Mouse (Mus musculus) gastrocnemius, postnatal 36 days (tissue): ENCODE data around the gene Prkag1. TPM values are rescaled to one million over a fixed set of nuclear protein-coding genes. Genes with fewer than 3 reads are reported as not detected.

ENCODE experiments used
- DNase-seq, 2 experiments: peaks; one replicate each; pipeline ENCODE4 v3.0.0; 2022
- intact Hi-C: fragments of 180-260 bp; cut with DNase I; formaldehyde crosslinking; loops from one replicate; pipeline ENCODE4 v1.15.1; 2025
- total RNA-seq, 2 experiments: library from RNA; stranded (reverse); gene quantifications; 2 replicates each; pipeline ENCODE4 v1.2.3; 2021

The Prkag1 gene
- total RNA-seq, 2 experiments from 2014 or later, result 39.3 to 50.3 TPM

DNA sequence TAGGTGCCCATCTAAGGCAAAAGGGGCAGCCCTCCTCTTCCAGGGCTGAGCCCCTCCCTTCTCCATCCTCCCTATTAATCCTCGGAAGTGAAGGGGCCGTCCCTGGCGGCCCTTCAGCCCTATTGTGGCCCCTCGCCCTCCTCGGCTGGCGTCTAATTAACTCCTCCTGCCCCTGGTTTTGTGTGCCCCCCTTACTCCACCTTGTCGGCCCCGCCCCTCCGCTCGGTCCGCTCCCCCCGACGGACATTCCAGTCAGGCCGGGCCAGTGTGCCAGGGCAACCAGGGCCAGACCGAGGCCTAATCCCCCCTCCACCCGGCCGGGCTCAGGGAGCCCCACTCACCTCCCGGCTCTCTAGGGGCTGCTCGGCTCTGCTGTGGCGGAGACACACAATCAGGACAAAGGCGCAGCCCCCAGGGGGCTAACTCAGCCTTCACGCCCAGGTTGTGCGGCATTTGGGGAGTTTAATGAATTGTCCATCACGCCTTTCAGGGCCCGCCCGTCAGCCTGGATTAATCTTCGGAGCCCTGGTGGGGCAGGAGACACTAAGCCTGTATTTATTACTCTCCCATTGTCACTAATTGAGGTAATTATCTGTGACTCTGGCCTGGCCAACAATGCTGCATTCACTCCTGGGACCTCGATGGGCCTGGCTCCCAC lies 33.4 kb downstream of the Prkag1 start:
- no peak for DNase-seq
- intact Hi-C loops, result no loop called here

DNA sequence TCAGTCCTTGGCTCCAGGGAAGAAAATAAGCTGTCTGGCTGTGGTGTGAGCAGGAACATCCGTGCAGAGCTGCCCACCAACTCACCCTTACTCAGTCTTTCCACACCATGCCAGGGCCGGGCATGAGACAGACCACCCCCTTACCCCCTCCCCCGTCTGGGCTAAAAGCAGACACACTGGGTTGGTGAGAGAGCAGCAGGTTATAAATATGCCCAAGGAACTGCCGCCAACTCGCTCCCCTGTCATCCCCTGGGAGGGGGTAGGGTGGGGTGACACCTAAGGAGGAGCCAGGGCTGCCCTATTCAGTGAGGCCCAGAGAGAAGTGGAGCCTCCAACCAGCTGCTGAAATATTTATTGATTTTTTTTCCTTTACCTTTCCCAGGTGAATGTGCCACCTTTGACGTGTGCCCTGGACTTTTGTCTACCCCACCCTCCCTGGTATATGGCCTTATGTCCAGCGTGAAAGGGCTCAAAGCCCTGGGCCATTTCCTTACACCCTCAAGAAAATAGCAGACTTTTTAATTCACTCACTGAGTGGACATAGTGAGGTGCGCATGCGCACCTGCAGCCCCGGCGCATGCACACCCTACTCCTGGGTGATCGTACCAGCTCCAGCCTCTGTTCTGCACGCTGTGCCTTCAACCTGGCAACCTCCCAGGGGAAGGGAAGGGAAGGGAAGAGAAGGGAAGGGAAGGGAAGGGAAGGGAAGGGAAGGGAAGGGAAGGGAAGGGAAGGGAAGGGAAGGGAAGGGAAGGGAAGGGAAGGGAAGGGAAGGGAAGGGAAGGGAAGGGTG lies 34.3 kb downstream of the Prkag1 start:
- DNase-seq, result no peak
- intact Hi-C loops, result no loop called here

DNA sequence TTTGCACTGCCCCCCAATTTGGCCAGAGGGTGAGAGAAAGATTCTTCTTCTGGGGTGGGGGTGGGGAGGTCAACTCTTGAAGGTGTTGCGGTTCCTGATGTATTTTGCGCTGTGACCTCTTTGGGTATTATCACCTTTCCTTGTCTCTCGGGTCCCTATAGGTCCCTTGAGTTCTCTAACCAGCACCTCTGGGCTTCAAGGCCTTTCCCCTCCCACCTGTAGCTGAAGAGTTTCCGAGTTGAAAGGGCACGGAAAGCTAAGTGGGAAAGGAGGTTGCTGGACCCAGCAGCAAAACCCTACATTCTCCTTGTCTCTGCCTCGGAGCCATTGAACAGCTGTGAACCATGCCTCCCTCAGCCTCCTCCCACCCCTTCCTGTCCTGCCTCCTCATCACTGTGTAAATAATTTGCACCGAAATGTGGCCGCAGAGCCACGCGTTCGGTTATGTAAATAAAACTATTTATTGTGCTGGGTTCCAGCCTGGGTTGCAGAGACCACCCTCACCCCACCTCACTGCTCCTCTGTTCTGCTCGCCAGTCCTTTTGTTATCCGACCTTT lies 38.1 kb downstream of the Prkag1 start:
- no peak for DNase-seq
- intact Hi-C loops, result no loop called here

DNA sequence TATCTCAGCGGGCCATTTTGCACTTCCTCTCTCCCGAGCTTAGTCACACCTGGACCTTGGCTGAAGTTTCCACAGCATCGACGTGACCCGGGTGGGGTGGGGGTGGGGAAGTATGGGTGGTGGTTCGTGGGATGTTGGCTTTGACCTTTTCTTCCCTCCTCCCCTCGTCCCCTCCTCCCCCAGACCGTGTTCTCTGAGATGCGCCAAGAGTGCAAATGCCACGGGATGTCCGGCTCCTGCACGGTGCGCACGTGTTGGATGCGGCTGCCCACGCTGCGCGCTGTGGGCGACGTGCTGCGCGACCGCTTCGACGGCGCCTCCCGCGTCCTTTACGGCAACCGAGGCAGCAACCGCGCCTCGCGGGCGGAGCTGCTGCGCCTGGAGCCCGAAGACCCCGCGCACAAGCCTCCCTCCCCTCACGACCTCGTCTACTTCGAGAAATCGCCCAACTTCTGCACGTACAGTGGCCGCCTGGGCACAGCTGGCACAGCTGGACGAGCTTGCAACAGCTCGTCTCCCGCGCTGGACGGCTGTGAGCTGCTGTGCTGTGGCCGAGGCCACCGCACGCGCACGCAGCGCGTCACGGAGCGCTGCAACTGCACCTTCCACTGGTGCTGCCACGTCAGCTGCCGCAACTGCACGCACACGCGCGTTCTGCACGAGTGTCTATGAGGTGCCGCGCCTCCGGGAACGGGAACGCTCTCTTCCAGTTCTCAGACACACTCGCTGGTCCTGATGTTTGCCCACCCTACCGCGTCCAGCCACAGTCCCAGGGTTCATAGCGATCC lies 38.9 kb downstream of the Prkag1 start:
- no peak for DNase-seq
- intact Hi-C loops, result no loop called here

DNA sequence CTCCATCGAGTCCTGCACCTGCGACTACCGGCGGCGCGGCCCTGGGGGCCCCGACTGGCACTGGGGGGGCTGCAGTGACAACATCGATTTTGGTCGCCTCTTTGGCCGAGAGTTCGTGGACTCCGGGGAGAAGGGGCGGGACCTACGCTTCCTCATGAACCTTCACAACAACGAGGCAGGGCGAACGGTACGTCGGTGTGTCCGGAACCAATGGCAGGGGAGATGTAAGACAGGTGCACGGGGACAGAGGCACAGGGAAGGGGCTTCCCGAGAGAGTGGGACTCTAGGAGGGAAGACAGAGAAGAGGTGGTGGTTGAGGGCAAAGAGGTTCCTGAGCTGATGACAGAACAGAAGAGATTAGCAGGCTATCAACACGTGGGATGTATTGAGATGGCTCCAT lies 39.5 kb downstream of the Prkag1 start:
- intact Hi-C loops, result no loop called here
- DNase-seq, result no peak

DNA sequence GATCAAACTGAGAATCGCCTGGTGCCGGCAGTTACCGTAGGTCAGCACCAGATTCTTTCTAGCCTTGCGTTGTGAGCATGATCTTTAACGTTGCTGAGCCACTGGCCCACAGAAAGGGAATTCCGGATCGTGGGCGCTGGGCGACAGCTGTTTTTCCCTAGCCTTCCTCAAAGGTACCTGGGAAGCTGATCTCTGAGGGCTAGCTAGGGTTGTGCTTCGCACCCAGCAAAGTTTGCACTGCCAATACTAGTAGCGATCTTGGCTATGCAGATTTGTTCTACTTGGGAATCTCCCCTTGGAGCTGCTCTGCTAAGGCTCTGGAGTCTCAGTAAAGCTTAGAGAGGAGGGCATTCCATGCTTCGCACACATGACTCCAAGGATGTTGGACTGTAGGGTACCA lies 40.1 kb downstream of the Prkag1 start:
- no peak for DNase-seq
- intact Hi-C loops, result no loop called here

DNA sequence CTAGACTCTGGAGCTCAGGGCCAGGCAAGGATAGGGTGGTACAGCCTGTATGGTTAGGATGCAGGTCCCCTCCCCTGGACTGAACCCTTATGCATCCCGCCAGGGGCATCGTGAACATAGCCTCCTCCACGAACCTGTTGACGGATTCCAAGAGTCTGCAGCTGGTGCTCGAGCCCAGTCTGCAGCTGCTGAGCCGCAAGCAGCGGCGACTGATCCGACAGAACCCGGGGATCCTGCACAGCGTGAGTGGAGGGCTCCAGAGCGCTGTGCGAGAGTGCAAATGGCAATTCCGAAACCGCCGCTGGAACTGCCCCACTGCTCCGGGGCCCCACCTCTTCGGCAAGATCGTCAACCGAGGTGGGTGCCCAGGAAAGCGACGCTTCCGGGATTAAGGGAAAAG lies 40.6 kb downstream of the Prkag1 start:
- no peak for DNase-seq
- intact Hi-C loops, result no loop called here

DNA sequence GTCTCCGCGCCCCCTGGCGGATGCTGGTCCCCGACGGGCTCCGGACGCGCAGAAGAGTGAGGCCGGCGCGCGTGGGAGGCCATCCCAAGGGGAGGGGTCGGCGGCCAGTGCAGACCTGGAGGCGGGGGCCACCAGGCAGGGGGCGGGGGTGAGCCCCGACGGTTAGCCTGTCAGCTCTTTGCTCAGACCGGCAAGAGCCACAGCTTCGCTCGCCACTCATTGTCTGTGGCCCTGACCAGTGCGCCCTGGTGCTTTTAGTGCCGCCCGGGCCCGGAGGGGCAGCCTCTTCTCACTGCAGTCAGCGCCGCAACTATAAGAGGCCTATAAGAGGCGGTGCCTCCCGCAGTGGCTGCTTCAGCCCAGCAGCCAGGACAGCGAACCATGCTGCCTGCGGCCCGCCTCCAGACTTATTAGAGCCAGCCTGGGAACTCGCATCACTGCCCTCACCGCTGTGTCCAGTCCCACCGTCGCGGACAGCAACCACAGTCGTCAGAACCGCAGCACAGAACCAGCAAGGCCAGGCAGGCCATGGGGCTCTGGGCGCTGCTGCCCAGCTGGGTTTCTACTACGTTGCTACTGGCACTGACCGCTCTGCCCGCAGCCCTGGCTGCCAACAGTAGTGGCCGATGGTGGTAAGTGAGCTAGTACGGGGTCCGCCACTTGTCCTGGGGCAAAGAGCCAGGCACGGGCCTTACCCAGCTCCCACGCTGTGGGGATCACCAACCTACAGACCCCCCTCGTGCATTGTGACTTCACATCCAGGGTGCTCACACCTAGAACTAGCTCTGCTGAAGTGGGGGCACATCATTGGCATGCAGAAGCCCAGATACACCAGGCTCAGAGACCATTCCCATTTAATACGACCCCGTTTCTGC lies 41.4 kb downstream of the Prkag1 start, which contains the start of gene Wnt1:
Gene Wnt1 (plus strand): TSS at position 197 of the 875 bp plus-strand sequence.
- DNase-seq, result peak in 1 of 2 experiments; percentile 43
- intact Hi-C loops, result no loop called here

DNA sequence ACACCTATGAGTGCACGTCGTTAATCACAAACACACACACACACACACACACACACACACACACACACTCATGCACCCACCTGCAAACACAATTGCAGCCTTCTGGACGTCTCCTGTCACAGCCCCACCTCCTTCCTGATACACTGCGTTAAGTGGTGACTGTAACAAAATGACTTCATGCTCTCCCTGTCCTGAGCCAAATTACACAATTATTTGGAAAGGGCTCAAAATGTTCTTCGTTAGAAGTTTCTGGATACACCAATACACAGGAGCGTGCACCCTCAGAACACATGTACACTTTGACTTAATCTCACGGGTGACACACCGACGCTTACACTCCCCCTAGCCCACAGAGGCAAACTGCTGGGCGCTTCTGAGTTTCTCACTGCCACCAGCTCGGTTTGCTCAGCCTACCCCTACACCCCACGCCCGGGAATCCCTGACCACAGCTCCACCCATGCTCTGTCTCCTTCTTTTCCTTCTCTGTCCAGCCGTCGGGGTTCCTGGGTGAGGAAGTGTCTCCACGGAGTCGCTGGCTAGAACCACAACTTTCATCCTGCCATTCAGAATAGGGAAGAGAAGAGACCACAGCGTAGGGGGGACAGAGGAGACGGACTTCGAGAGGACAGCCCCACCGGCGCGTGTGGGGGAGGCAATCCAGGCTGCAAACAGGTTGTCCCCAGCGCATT lies 42.2 kb downstream of the Prkag1 start:
- no peak for DNase-seq
- intact Hi-C loops, result no loop called here

DNA sequence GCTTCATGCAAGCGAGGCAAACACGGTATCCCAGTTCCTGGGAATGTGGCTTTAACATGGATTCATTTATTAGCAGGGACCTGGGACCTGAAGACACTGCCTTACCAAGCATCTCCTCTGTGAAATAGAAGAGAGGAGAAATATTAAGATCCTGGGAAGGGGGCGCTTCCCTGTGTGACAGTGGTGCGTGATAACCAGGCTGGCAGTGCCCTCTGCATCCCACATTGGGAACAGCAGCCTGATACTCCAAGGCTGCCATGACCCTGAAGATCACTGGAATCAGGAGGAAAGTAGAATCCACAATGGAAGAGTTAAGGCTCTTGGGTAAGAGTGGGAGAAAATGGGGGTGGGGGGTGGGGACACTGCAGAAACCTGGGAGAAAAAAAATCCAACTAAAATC lies 43.4 kb downstream of the Prkag1 start:
- DNase-seq, result no peak
- intact Hi-C loops, result no loop called here

DNA sequence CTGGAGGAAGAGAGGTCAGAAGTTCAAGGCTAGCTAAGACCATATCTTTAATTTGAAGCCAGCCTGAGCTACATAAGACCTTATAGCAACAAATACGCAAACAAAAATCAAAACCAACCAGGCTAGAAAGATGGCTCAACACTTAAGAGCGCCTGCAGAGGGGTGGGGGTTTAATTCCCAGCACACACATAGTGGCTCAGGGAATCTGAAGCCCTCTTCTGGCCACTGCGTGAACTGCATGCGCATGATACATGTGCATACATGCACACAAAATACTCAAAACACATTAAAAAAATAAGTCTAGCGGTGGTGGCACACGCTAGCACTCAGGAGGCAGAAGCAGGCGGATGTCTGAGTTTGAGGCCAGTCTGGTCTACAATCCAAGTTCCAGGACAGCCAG lies 45.6 kb downstream of the Prkag1 start:
- intact Hi-C loops, result no loop called here
- no peak for DNase-seq

DNA sequence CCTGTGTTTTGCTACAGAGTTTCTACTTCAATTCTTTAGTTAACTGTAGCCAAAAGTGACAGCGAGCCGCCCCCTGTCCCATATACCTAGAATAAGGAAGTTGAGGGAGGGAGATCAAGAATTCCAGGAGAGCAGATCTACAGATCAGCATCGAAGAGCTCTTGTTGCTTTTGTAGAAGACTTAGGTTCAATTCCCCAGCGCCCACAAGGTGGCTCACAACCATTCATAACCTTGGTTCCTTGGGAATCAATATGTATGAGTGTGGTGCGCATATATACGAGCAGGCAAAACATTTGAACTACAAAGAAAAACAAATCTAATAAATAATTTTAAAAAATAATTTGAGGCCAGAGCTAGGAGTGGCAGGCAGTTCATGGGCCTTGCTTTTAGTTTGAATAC lies 50.2 kb downstream of the Prkag1 start:
- DNase-seq, result no peak
- intact Hi-C loops, result no loop called here

DNA sequence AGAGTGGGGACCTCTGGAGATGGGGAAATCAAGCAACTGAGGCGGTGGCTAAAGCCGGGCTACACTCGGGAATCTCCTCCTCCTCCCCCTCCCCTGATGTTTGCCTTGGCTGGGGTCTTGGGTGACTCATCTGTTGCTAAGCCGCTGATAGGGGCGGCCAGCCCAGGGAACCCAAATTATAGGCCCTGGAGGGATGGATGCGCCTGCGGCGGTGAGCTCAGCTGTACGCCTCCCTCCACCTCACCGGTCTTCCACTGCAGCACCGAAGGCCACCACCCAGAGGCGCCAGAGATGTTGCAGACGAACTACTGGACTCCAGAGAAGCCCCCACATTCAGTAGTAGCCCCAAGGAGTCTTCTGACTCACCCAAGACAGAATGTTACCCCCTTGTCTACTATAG lies 50.7 kb downstream of the Prkag1 start:
- intact Hi-C loops, result no loop called here
- peak; percentile 36 to 48 for DNase-seq

DNA sequence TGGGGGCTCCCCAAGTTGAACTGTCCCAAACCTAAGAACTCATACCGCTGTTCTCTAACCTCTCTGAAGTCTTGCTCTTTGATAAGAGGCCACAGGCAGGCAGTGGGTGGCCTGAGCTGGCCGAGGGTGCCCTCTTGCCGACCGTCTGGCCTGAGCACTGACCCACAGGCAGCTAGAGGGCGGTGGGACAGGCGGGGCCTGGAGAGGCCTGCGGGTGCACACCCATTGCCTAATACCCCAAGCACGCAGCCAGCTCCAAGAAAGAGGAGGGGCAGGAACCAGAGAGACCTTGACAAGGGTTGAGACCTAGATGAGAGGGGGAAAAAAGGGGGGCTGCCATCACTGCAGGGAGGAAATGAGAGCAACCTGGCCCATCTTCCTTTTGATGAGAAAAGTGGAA lies 51.2 kb downstream of the Prkag1 start:
- intact Hi-C loops, result no loop called here
- no peak for DNase-seq

DNA sequence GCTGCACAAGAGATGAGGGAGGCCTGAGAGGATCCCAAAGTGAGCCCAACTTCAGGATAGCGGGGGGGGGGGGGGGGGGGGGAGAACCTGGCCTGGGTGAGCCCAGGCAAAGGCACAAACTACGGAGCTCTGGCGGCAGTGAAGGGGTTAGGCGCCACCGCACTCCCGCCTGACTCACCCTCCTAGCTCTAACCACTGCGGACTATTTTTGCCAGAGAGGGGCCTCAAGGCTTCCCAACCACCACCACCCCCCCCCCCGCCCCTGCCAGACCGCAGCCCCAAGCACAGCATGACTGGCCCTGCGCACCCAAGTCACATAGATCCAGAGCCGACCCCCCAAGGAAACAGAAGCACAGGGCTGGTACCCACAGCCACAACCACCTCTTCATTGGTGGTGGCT lies 52.5 kb downstream of the Prkag1 start:
- intact Hi-C loops, result no loop called here
- DNase-seq, result no peak

DNA sequence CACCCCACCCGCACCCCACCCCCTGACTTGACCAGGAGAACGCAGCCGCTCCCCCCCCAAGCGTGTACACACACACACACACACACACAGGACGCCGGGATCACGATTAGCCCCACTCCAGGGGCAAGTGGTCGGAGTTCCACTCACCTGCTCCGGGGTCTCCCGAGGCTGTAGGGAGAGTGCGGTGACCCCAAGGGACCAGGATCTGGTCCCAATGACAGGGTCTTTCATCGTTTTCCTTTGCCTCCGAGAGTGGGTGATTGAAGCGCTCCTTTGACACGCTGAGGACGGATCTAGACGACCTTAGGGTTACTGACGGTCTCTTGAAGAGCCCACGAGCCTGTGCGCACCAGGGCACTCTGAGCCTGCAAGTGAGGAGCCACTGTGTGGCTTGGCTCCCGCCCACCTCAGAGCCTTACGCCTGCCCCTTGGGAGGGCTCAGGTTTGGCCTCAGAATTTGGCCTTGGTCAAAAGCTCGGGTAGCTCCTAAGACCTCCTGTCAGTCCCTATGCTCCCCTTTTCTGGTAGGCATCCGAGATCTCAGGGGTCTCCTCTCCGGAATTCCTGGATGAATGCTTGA lies 53.0 kb downstream of the Prkag1 start:
- no peak for DNase-seq
- intact Hi-C loops, result no loop called here

DNA sequence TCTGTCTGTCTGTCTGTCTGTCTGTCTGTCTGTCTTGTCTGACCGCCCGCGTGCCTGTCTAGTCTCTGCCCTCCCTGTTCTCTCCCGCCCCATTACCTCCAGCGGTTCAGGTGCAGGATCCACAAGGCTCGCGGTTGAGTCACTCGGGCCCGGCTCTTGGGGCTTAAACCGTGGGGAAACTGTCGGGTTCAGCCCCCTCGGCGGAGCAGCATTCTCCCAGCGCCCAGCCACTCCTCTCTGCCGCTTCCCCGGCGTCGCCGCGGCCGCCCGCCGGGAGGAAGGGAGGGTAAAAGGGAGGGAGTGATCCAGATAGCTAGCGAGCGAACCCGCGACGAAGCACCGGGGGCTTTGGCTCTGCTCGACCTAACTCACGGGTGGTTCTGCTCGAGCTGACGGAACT lies 53.6 kb downstream of the Prkag1 start, which contains the start of gene Wnt10b:
Gene Wnt10b (minus strand): TSS at position 389 of the 400 bp plus-strand sequence.
- intact Hi-C loops, result no loop called here
- no peak for DNase-seq

DNA sequence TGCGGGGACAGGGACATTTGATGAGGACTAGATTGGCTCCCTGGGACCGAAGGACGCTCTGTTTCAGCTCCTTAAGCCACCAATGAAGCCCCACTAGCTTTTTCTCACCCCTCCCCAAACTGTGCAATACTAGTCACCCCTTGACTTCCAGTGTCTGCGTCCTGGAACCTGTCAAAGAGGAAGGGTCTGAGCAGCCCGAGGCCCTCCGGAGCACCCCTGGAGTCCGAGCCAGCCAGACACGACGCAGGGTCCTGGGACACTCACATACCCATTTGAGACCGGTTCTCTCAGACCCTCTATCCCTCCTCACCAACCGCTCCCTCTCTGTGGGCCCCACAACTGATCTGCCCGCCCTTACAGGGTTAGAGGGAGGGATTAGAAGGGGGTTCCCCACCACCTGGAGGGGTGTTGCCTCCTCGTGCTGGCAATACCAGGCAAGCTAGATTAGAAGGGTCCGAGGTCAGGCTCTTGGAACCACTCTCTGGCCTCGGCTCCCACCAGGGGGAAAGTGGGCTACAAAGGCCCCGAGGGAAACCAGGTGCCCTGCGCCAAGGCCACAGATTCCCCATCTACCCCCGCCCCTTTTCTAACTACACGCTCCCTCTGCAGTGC lies 54.2 kb downstream of the Prkag1 start:
- intact Hi-C loops, result no loop called here

More for the DNA sequence above, 54.2 kb downstream of the Prkag1 start:
- DNase-seq, result no peak
